Mouse (Mus musculus) brain, embryonic 14.5 days (tissue): ENCODE data around the gene Plekha6.

ENCODE experiments used
- CTCF ChIP-seq: fragments of 200-500 bp; IDR thresholded peaks from 2 replicates; pipeline ENCODE4 v1.5.1; 2012; ENCODE audit warnings: inconsistent platforms, mild to moderate bottlenecking, moderate library complexity, borderline replicate concordance; ENCODE audit not compliant: insufficient read depth, insufficient read length; ENCODE audit errors: extremely low read depth
- POLR2A ChIP-seq: fragments of 200-500 bp; IDR thresholded peaks from 2 replicates; pipeline ENCODE4 v1.6.1; 2012; ENCODE audit warnings: mild to moderate bottlenecking, inconsistent platforms, borderline replicate concordance; ENCODE audit not compliant: poor library complexity, insufficient read depth, insufficient read length, severe bottlenecking; ENCODE audit errors: extremely low read depth

GRCm38 (mm10) chr1:133163820-133164431 is at the start of gene Plekha6:
- TF ChIP-seq POLR2A (no peak), CTCF (no peak)
